Mouse (Mus musculus): ENCODE data around the gene Mb21d2.

Mb21d2 gene

GRCm38 (mm10) chr16:28863616-28864015, 65.9 kb downstream of the Mb21d2 start:
- no peak for DNase-seq (ENCODE audit: low spot score in 2 of 2)

GRCm38 (mm10) chr16:28862093-28862492, 67.4 kb downstream of the Mb21d2 start:
- DNase-seq (ENCODE audit: low spot score in 2 of 2): no peak

- no peak for DNase-seq (ENCODE audit: low spot score in 2 of 2)
Observed at GRCm38 (mm10) chr16:28859678-28860077, 69.8 kb downstream of the Mb21d2 start.

DNA sequence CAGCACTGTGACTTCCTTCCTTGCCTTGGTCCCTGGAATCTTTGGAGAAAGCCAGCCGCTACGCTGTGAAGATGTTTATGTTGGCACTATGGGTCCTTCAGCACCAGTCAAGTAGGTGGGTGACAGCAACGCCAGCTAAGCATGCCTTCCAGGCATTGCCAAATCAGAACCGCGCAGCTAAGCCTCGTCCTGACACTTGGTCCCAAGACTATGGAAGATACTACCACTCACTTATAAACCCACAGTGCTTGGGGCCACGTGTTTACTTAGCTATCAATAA, 70.5 kb downstream of the Mb21d2 start:
- DNase-seq (ENCODE audit: low spot score in 2 of 2): no peak

DNA sequence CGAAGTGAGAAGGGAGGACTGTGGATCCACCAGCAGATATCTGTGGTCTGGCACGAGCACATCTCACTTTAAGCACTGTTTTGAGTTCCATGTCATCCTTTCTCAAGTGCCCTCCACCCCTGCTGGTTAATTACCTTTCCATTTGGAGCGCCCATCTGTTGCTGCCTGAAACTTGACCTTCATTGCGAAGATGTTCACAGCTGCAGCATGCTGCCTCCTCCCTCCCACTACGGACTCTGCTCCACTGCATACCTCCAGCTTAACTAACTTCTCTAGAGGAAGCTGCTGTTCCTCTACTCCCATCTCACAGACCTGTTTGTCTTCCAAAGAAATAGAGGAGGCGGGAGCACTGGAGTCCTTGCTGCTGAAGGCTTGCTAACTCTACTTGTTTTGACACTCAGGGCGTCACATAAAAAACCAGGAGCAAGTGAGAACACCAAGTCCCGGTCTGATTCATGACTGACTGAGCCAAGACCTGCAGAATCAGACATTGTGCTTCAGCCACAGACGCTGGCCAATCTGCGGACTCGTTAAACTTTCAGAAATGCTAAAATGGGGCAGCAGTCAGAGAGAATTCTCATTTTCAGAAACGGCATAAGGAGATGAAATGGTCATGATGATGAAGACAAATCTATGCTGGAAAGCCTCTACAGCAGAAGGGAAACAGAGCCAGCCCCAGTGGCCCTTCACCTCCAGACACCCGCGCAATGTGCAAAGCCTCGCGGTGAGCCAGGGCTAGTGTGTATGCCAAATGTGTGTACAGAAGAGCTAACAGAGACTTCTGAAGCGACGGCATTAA, 71.1 kb downstream of the Mb21d2 start:
- DNase-seq (ENCODE audit: low spot score in 2 of 2): no peak

- DNase-seq (ENCODE audit: low spot score in 2 of 2): no peak
Observed at GRCm38 (mm10) chr16:28851409-28851821, 78.1 kb downstream of the Mb21d2 start.

- no peak for DNase-seq (ENCODE audit: low spot score in 2 of 2)
Observed at GRCm38 (mm10) chr16:28850881-28851280, 78.6 kb downstream of the Mb21d2 start.

DNA sequence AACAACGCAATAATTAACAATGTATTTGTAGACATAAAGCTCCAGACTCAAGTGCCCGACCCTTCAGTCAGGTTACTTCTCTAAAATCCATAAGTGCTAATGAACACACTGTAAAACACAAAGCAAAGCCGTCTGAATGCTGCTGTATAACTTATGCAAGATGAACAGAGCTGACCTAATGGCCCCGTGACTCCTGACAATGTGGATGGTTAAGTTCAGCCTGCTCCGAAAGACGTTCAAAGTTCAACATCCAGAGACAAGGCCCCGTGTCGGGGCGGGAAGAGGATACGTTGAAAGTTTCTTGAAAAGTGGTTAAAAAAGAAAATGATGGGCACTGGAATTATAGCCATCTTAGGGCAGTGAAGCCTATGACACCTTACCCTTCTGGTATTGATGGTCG, 83.3 kb downstream of the Mb21d2 start:
- DNase-seq (ENCODE audit: low spot score in 2 of 2): no peak

- DNase-seq (ENCODE audit: low spot score in 2 of 2): no peak
Observed at GRCm38 (mm10) chr16:28845336-28845735, 84.1 kb downstream of the Mb21d2 start.

GRCm38 (mm10) chr16:28841102-28841501, 88.4 kb downstream of the Mb21d2 start:
- no peak for DNase-seq (ENCODE audit: low spot score in 2 of 2)

GRCm38 (mm10) chr16:28840075-28840974, 89.1 kb downstream of the Mb21d2 start:
- DNase-seq (ENCODE audit: low spot score in 2 of 2): peak; percentile 8 to 58

GRCm38 (mm10) chr16:28839575-28839974, 89.9 kb downstream of the Mb21d2 start:
- DNase-seq (ENCODE audit: low spot score in 2 of 2): no peak

GRCm38 (mm10) chr16:28838016-28838415, 91.5 kb downstream of the Mb21d2 start:
- peak in 1 of 2 experiments; percentile 23 for DNase-seq (ENCODE audit: low spot score in 2 of 2)

DNA sequence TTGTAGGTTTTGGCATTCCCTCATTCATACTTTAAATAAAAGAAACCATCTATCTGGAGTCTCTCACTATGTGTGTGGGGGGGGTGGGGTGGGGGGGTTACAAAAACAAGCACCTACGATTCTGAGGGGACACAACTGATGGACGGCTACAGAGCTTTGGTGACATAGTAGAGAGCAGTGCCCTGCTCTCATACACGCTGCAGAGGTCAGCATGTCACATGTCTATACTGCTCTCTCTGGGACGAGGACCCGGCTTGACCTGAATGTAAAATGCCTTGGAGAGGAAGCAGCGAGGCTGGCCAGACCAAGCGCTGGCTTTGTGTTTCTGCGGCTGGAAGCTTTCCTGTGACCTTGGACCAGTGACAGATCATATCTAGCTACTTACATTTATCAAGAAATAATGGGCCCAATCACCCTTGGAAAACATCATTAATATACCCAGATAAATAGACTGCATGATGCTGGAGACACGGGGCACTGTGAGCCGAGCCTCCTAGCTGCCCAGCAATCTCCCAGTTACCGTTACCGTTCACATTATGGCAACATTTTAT, 97.3 kb downstream of the Mb21d2 start:
- DNase-seq (ENCODE audit: low spot score in 2 of 2): no peak

DNA sequence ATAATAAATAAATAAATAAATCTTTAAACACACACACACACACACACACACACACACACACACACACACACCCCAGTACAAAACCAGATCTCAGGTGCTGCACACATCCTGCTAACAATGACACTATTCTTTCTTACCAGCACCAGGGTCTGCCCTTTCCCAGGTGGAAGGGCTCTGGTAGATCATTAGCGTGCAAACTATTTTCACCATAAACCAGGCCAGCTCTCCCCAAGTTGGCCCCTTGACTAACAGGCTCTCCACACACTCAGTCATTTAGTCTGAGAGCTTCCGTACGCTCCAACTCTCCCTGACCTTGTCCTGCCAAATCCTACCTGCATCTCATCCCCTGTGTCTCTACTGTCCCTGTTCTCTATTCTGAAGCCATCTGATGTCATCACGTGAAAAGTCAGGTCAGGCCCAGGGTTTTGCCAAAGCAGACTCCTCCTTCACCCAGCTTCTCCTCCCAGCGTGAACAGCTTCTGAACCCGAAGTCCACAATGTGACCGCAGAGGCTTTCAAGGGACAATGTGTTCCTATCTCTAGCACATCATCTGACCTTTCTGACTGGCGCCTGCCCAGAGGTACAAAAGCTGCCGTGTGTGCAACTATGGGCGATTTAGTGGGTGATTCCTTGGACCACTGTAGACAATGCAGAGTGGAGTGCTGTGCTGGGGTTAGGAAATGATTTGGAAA, 100.1 kb downstream of the Mb21d2 start:
- DNase-seq (ENCODE audit: low spot score in 2 of 2): no peak

- no peak for DNase-seq (ENCODE audit: low spot score in 2 of 2)
Observed at GRCm38 (mm10) chr16:28824781-28825180, 104.7 kb downstream of the Mb21d2 start.

DNA sequence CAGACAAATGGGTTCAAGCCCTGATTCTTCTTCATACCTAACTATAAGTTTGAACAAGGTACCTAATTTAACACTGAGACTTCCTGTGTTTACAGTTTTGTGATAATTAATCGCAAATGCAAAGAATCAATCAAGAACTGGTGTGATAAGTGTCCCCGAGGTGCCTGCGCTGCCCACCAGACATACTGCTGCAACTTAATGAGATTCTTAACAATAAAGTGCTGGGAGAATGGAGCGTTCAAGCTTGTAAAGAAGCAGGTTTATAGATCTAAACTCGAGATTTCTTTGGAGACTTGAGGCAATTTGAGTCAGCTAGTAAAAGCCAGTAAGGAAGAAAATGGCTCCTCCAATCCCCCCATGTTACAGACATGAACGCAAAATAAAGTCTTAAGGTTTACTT, 107.7 kb downstream of the Mb21d2 start:
- no peak for DNase-seq (ENCODE audit: low spot score in 2 of 2)

- no peak for DNase-seq (ENCODE audit: low spot score in 2 of 2)
Observed at GRCm38 (mm10) chr16:28818749-28819285, 110.7 kb downstream of the Mb21d2 start.

GRCm38 (mm10) chr16:28813290-28813689, 116.2 kb downstream of the Mb21d2 start:
- no peak for DNase-seq (ENCODE audit: low spot score in 2 of 2)

DNA sequence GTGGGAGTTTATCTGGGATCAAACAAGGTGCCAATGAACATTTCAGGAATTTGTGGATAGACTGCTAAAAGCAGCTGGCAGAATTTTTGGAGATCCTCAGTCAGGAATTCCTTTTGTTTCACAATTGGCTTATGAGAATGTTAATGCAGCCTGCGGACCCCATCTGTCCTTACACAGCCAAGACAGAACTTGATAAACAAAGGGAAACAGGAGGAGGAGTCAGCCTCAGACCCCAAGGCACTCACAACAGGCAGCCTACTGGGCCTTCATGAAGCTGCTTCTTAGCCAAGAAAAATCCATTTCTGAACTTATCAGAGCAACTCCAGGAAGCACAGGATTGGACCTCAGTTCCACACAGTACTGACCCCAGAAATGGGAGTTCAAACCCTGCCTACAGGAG, 120.4 kb downstream of the Mb21d2 start:
- no peak for DNase-seq (ENCODE audit: low spot score in 2 of 2)

GRCm38 (mm10) chr16:28793115-28793514, 136.4 kb downstream of the Mb21d2 start:
- no peak for DNase-seq (ENCODE audit: low spot score in 2 of 2)
